Mouse (Mus musculus) spleen, adult 2 months (tissue): ENCODE results near the gene Tanc1. TPM values are rescaled to one million over a fixed set of nuclear protein-coding genes. Genes with fewer than 3 reads are reported as not detected.

Experiments
- DNase-seq, 2 experiments: peaks; one replicate each; pipeline versions ENCODE4 v3.0.0 to v3.0.0-alpha.2; 2012 to 2021; ENCODE audit warnings: low spot score in 2 of 2, low read depth in 1 of 2
- H3K27ac ChIP-seq: fragments of 200-500 bp; 2 replicates; pipeline ENCODE4 v1.5.1; 2012; ENCODE audit warnings: low read length, inconsistent platforms; ENCODE audit not compliant: insufficient read depth
- H3K27me3 ChIP-seq: fragments of 200-500 bp; 2 replicates; pipeline ENCODE4 v1.6.1; 2012; ENCODE audit warnings: mild to moderate bottlenecking, moderate library complexity, low read length, inconsistent platforms; ENCODE audit not compliant: control insufficient read depth, insufficient read depth
- H3K36me3 ChIP-seq: fragments of 200-500 bp; 2 replicates; pipeline ENCODE4 v1.6.1; 2012; ENCODE audit warnings: mild to moderate bottlenecking, low read length, inconsistent platforms; ENCODE audit not compliant: control insufficient read depth, insufficient read depth
- H3K4me1 ChIP-seq: fragments of 200-500 bp; 2 replicates; pipeline ENCODE4 v1.6.1; 2011; ENCODE audit warnings: inconsistent platforms; ENCODE audit not compliant: control insufficient read depth, insufficient read depth, insufficient read length
- H3K4me3 ChIP-seq: fragments of 200-500 bp; 2 replicates; pipeline ENCODE4 v1.5.1; 2011; ENCODE audit warnings: mild to moderate bottlenecking, inconsistent platforms; ENCODE audit not compliant: insufficient read depth, insufficient read length; ENCODE audit errors: extremely low read depth
- CTCF ChIP-seq: fragments of 200-500 bp; IDR thresholded peaks from 2 replicates; pipeline ENCODE4 v1.5.1; 2011; ENCODE audit warnings: mild to moderate bottlenecking, inconsistent platforms; ENCODE audit not compliant: insufficient read depth, insufficient read length, insufficient replicate concordance; ENCODE audit errors: extremely low read depth
- POLR2A ChIP-seq: fragments of 200-500 bp; IDR thresholded peaks from 2 replicates; pipeline ENCODE4 v1.6.1; 2011; ENCODE audit warnings: low read depth, low read length, inconsistent platforms
- WGBS: fragments of 180-500 bp; shearing (Covaris S2); methylation state at CpG from one replicate; pipeline ENCODE4 v1.1.7; 2018; 5-methylcytosine and 5-hydroxymethylcytosine counted together
- polyA plus RNA-seq: library from polyadenylated mRNA; depleted of rRNA; stranded (reverse); fragments of >200 nt; gene quantifications from 2 replicates; pipeline ENCODE4 v1.2.3, GENCODE M21; 2012

Tanc1 gene
- polyA plus RNA-seq, 1 experiment, result 5.5 TPM

DNA sequence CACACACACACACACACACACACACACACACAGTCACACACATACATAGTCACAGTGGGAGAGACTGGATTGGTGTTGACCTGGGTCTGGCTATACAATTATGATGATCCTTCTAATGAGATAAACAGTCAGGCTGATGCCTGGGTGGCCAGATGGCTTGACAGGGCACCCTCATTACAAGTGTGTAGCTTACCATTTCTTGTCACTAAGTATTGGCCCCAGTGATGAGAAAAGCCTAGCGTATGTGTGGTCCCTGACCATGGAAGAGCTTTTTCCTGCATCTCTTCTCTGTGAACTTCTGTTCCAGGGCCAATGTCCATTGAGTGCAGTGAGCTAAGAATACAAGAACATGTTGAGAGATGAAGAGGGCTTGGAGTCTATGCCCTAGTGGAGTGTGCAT, 200.8 kb downstream of the Tanc1 start:
- Histone ChIP-seq H3K27ac (no peak overlapping the region), H3K4me1 (no peaks in the 10 kb centered on the region), H3K4me3 (no peak overlapping the region), H3K27me3 (no peaks in the 10 kb centered on the region), H3K36me3 (no peaks in the 10 kb centered on the region)
- 94% methylated on average over 1 of the region's 1 CpGs for WGBS
- TF ChIP-seq CTCF, result no peak
- TF ChIP-seq POLR2A, result no peak
- DNase-seq, result no peak

DNA sequence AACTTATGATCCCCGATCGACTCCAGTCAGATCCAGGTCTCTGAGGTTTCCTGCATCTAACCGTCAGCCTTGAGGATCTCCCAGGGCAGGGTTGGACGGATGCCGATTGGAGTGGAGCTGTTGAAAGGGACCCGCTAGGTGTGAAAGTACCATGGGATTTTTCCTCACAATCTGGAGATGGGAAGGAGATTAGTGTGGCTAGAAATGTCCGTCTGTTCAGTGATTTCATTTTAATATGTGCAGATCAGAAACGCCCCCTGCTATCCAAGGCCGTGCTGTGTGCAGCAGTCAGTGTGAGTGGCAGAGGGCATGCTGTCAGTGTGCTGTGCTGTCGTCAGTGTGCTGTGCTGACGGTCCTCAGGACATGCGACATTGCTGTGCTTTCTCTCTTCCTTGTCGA, 201.6 kb downstream of the Tanc1 start:
- no peak for TF ChIP-seq POLR2A
- TF ChIP-seq CTCF, result no peak
- Histone ChIP-seq H3K4me1 (no peaks in the 10 kb centered on the region), H3K27ac (no peak overlapping the region), H3K36me3 (no peaks in the 10 kb centered on the region), H3K4me3 (no peak overlapping the region), H3K27me3 (no peaks in the 10 kb centered on the region)
- WGBS, result 92% methylated on average over 13 of the region's 13 CpGs
- DNase-seq, result no peak

DNA sequence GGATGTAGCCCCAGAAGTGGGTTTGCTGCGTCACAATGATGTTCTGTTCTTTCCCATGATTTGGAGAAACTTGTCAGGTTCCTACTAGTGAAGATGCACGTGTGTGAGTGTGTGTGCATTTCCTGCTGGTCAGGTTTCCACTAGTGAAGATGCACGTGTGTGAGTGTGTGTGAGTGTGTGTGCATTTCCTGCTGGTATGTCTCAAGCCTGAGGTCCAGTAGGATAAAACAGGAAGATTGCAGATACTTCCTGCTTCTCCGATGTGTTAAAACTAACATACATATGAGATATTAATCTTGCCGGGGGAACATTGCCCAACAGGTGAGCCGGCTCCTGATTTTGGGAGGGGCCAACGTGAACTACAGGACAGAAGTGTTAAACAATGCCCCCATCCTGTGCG, 203.2 kb downstream of the Tanc1 start:
- H3K4me3 ChIP-seq, result no peak overlapping the region
- H3K27ac ChIP-seq, result no peak overlapping the region
- H3K4me1 ChIP-seq, result no peaks in the 10 kb centered on the region
- TF ChIP-seq CTCF (no peak), POLR2A (no peak)
- no peaks in the 10 kb centered on the region for H3K27me3 ChIP-seq
- WGBS, result 77% methylated on average over 8 of the region's 8 CpGs
- DNase-seq, result no peak
- no peaks in the 10 kb centered on the region for H3K36me3 ChIP-seq

DNA sequence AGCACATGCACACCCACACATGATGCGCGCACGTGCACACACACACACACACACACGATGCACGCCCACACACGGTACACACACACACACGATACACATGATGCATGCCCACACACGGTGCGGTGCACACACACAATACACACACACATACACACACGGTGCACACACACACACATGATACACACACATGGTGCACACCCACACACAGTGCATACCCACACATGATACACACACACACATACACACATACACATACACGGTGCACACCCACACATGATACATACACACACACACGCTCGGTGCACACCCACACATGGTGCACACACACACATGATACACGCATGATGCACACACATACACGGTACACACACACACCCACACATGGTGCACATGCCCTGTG, 206.8 kb downstream of the Tanc1 start:
- TF ChIP-seq POLR2A (no peak), CTCF (no peak)
- Histone ChIP-seq H3K27ac (no peak overlapping the region), H3K4me1 (no peaks in the 10 kb centered on the region), H3K4me3 (no peak overlapping the region), H3K27me3 (no peaks in the 10 kb centered on the region), H3K36me3 (no peaks in the 10 kb centered on the region)
- DNase-seq, result no peak
- 95% methylated on average over 15 of the region's 15 CpGs for WGBS

DNA sequence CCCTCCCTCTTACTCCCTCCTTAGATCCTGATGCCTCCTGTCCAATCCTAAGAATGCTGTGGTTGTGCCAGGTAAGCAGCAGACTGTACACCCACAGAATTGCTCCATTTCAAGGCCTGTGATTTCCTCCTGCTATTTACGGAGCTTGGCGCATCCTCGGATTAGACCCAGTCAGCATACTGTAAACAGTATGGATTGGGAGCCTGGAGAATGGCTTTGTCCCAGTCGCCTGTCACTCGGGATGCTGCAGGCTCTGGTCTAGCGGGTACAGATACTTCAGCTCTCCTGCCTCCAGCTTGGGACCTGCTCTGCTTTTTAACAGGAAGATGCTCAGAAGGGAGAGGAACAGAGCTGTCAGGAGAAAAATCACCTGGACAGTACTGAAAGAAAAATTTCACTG, 207.6 kb downstream of the Tanc1 start:
- WGBS, result 95% methylated on average over 6 of the region's 6 CpGs
- DNase-seq, result no peak

DNA sequence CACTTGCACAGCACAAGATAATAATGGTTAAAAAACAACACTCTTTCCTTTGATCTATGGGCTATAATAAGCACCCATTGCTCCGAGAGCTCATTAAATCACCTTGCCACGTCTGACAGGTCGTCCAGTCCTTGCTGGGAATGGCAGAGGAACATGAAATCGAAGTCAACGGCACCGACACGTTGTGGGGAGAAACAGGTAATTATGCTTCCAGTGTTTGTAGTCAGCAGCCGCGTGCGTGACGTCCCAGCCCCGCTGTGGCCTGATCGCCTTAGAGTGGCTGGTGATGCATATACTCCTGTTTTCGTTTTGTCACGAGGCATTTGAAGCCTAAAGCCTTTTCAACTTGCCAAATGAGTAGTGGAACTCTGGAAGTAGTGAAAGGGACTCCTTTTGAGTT, 208.2 kb downstream of the Tanc1 start:
- no peak overlapping the region for H3K27ac ChIP-seq
- H3K36me3 ChIP-seq, result no peaks in the 10 kb centered on the region
- H3K4me1 ChIP-seq, result no peaks in the 10 kb centered on the region
- H3K27me3 ChIP-seq, result no peaks in the 10 kb centered on the region
- no peak overlapping the region for H3K4me3 ChIP-seq
- DNase-seq, result no peak
- TF ChIP-seq CTCF, result no peak
- TF ChIP-seq POLR2A, result no peak
- WGBS, result 91% methylated on average over 15 of the region's 15 CpGs

More for the DNA sequence above, 207.6 kb downstream of the Tanc1 start:
- no peaks in the 10 kb centered on the region for H3K27me3 ChIP-seq
- H3K36me3 ChIP-seq, result no peaks in the 10 kb centered on the region
- H3K4me1 ChIP-seq, result no peaks in the 10 kb centered on the region
- no peak overlapping the region for H3K27ac ChIP-seq
- H3K4me3 ChIP-seq, result no peak overlapping the region
- TF ChIP-seq POLR2A (no peak), CTCF (no peak)

DNA sequence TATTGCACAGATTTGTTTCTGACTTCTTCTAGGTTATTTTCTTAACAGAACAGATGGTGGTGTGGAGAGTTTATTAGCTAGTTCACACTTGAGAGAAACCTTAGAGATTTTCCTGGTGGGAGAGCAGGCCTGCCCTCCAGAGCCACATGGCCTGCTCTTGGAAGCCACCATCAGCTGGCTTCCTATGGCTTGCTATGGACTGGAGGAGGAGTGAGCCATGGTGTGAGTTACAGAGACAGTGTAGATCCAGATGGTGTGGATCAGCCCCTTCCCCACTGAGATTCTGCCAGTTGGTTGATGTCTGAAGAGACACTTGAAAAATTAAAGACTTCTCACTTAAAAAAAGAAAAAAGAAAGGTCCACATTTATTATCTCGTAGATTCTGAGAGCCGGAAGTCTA, 209.2 kb downstream of the Tanc1 start:
- TF ChIP-seq POLR2A (no peak), CTCF (no peak)
- 91% methylated on average over 2 of the region's 2 CpGs for WGBS
- no peak for DNase-seq
- Histone ChIP-seq H3K4me3 (no peak overlapping the region), H3K36me3 (no peaks in the 10 kb centered on the region), H3K27ac (no peak overlapping the region), H3K27me3 (no peaks in the 10 kb centered on the region), H3K4me1 (no peaks in the 10 kb centered on the region)
